Mouse (Mus musculus): ENCODE results near the gene St6gal1. TPM values are rescaled to one million over a fixed set of nuclear protein-coding genes. Genes with fewer than 3 reads are reported as not detected.
A peak's percentile ranks its signal among the peaks of the same experiment; 100 is the strongest.

St6gal1 gene
- polyA plus RNA-seq, 1 experiment from 2014 or later = 7.7 TPM

GRCm38 (mm10) chr16:23223871-23224469 lies 570 bp upstream of the St6gal1 start:
- no peaks in the 10 kb centered on the region for H3K4me1 ChIP-seq (replicated peaks; ENCODE audit: control insufficient read depth, insufficient read depth)
- no peaks in the 10 kb centered on the region for H3K9me3 ChIP-seq (ENCODE audit: control insufficient read depth, low read length)
- peak overlapping the region; percentile 76 for H3K27ac ChIP-seq (replicated peaks)
- no peaks in the 10 kb centered on the region for H3K36me3 ChIP-seq (ENCODE audit: control insufficient read depth, insufficient read depth, low read length)
- ATAC-seq (ENCODE audit: low FRiP score, low TSS enrichment) = no peak
- H3K27me3 ChIP-seq (ENCODE audit: control insufficient read depth, insufficient read depth, low read length) = no peaks in the 10 kb centered on the region
- 0 out of 2 replicates have a peak overlapping the region, but pooled peaks have one; percentile 6 for H3K4me3 ChIP-seq (ENCODE audit: low read depth, low read length)
- peak overlapping the region; percentile 98 for H3K4me2 ChIP-seq (replicated peaks; ENCODE audit: low read depth)
- no peak overlapping the region; the same call in 1 of the 2 replicates for H3K9ac ChIP-seq (ENCODE audit: low read length)
- WGBS = 38% methylated on average over 12 of the region's 12 CpGs
- no peak for DNase-seq (ENCODE audit: low spot score)
- TF ChIP-seq EP300 (optimal IDR thresholded peaks at IDR 0.05) (no peak), CTCF (IDR thresholded peaks at IDR 0.05; ENCODE audit: low read depth) (no peak)

GRCm38 (mm10) chr16:23225069-23225721 lies 655 bp downstream of the St6gal1 start:
- ATAC-seq (ENCODE audit: low FRiP score, low TSS enrichment) (peak; percentile 71), DNase-seq (ENCODE audit: low spot score) (peak; percentile 49)
- Histone ChIP-seq H3K4me1 (replicated peaks; ENCODE audit: control insufficient read depth, insufficient read depth) (no peaks in the 10 kb centered on the region), H3K4me2 (replicated peaks; ENCODE audit: low read depth) (peak overlapping the region; percentile 98), H3K36me3 (ENCODE audit: control insufficient read depth, insufficient read depth, low read length) (no peaks in the 10 kb centered on the region), H3K9me3 (ENCODE audit: control insufficient read depth, low read length) (no peaks in the 10 kb centered on the region), H3K9ac (ENCODE audit: low read length) (peak overlapping the region; percentile 70), H3K27me3 (ENCODE audit: control insufficient read depth, insufficient read depth, low read length) (no peaks in the 10 kb centered on the region), H3K4me3 (ENCODE audit: low read depth, low read length) (peak overlapping the region; percentile 70), H3K27ac (replicated peaks) (peak overlapping the region; percentile 86)
- TF ChIP-seq CTCF (IDR thresholded peaks at IDR 0.05; ENCODE audit: low read depth) (no peak), EP300 (optimal IDR thresholded peaks at IDR 0.05) (no peak)
- under 1% methylated on average over 43 of the region's 46 CpGs for WGBS

- Histone ChIP-seq H3K4me3 (ENCODE audit: low read depth, low read length) (peak overlapping the region; percentile 70), H3K36me3 (ENCODE audit: control insufficient read depth, insufficient read depth, low read length) (no peaks in the 10 kb centered on the region), H3K9me3 (ENCODE audit: control insufficient read depth, low read length) (no peaks in the 10 kb centered on the region), H3K27me3 (ENCODE audit: control insufficient read depth, insufficient read depth, low read length) (no peaks in the 10 kb centered on the region), H3K4me2 (replicated peaks; ENCODE audit: low read depth) (peak overlapping the region; percentile 98), H3K4me1 (replicated peaks; ENCODE audit: control insufficient read depth, insufficient read depth) (no peaks in the 10 kb centered on the region), H3K27ac (replicated peaks) (peak overlapping the region; percentile 86), H3K9ac (ENCODE audit: low read length) (peak overlapping the region; percentile 70)
- TF ChIP-seq EP300 (optimal IDR thresholded peaks at IDR 0.05) (no peak), CTCF (IDR thresholded peaks at IDR 0.05; ENCODE audit: low read depth) (peak; percentile 38)
- WGBS = under 1% methylated on average over 28 of the region's 28 CpGs
- ATAC-seq (ENCODE audit: low FRiP score, low TSS enrichment) = no peak
- DNase-seq (ENCODE audit: low spot score) = peak; percentile 37
Measured at GRCm38 (mm10) chr16:23225821-23226600, 1.5 kb downstream of the St6gal1 start.

GRCm38 (mm10) chr16:23226601-23227351 lies 2.2 kb downstream of the St6gal1 start:
- peak; percentile 24 for DNase-seq (ENCODE audit: low spot score)

GRCm38 (mm10) chr16:23227851-23228250 lies 3.3 kb downstream of the St6gal1 start:
- ATAC-seq (ENCODE audit: low FRiP score, low TSS enrichment) (no peak), DNase-seq (ENCODE audit: low spot score) (no peak)
- Histone ChIP-seq H3K4me2 (replicated peaks; ENCODE audit: low read depth) (no peak overlapping the region), H3K4me1 (replicated peaks; ENCODE audit: control insufficient read depth, insufficient read depth) (no peaks in the 10 kb centered on the region), H3K4me3 (ENCODE audit: low read depth, low read length) (no peak overlapping the region), H3K9me3 (ENCODE audit: control insufficient read depth, low read length) (no peaks in the 10 kb centered on the region), H3K36me3 (ENCODE audit: control insufficient read depth, insufficient read depth, low read length) (no peaks in the 10 kb centered on the region), H3K27me3 (ENCODE audit: control insufficient read depth, insufficient read depth, low read length) (no peaks in the 10 kb centered on the region), H3K27ac (replicated peaks) (no peak overlapping the region), H3K9ac (ENCODE audit: low read length) (no peak overlapping the region)
- 53% methylated on average over 6 of the region's 6 CpGs for WGBS
- TF ChIP-seq CTCF (IDR thresholded peaks at IDR 0.05; ENCODE audit: low read depth) = no peak
- TF ChIP-seq EP300 (optimal IDR thresholded peaks at IDR 0.05) = no peak

More at GRCm38 (mm10) chr16:23226601-23227351, 2.2 kb downstream of the St6gal1 start:
- 9% methylated on average over 14 of the region's 14 CpGs for WGBS
- Histone ChIP-seq H3K9me3 (ENCODE audit: control insufficient read depth, low read length) (no peaks in the 10 kb centered on the region), H3K9ac (ENCODE audit: low read length) (peak overlapping the region; percentile 70), H3K4me2 (replicated peaks; ENCODE audit: low read depth) (peak overlapping the region; percentile 98), H3K4me3 (ENCODE audit: low read depth, low read length) (peak overlapping the region; percentile 70), H3K27ac (replicated peaks) (peak overlapping the region; percentile 86), H3K36me3 (ENCODE audit: control insufficient read depth, insufficient read depth, low read length) (no peaks in the 10 kb centered on the region), H3K4me1 (replicated peaks; ENCODE audit: control insufficient read depth, insufficient read depth) (no peaks in the 10 kb centered on the region), H3K27me3 (ENCODE audit: control insufficient read depth, insufficient read depth, low read length) (no peaks in the 10 kb centered on the region)
- no peak for TF ChIP-seq CTCF (IDR thresholded peaks at IDR 0.05; ENCODE audit: low read depth)
- no peak for TF ChIP-seq EP300 (optimal IDR thresholded peaks at IDR 0.05)
- no peak for ATAC-seq (ENCODE audit: low FRiP score, low TSS enrichment)

Measured in stomach, postnatal 0 days (tissue).